Mouse (Mus musculus): ENCODE results near the gene Edn2. TPM values are rescaled to one million over a fixed set of nuclear protein-coding genes. Genes with fewer than 3 reads are reported as not detected.

Gene Edn2
- polyA plus RNA-seq, 2 experiments: 0.06 TPM

DNA sequence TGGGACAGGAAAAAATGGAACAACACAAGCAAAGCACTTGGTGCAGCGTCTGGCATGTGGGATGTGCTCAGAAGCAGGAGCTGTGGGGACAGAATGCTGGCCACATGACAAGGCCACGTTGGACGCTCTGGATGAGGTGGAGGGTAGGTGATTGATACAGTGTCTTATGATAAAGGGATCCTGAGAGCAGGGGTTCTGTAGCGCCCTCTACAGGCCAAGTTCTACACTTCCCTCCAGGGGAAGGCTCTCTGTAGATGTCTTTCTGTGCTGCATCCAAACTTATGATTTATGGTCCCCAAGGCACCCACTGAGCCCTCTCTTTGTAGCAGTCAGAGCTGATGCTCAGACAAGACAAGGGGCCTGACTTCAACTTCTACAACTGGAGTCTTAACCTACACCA is 8.4 kb upstream of the Edn2 start:
- Histone ChIP-seq H3K27ac (no peak overlapping the region), H3K9ac (replicated peaks) (no peak overlapping the region), H3K9me3 (ENCODE audit: control insufficient read depth, low read length) (no peaks in the 10 kb centered on the region), H3K4me1 (replicated peaks; ENCODE audit: control insufficient read depth in 2 of 2, insufficient read depth in 2 of 2, low read length in 1 of 2) (no peaks in the 10 kb centered on the region), H3K27me3 (ENCODE audit: control insufficient read depth, insufficient read depth, low read length) (no peaks in the 10 kb centered on the region; the same call in none of the 2 replicates), H3K4me2 (ENCODE audit: low read depth) (no peak overlapping the region), H3K36me3 (replicated peaks; ENCODE audit: control insufficient read depth, insufficient read depth, low read depth) (no peaks in the 10 kb centered on the region), H3K4me3 (ENCODE audit: insufficient read depth in 1 of 2, low read depth in 2 of 2, low read length in 2 of 2) (no peak overlapping the region)
- DNase-seq (ENCODE audit: low read depth in 3 of 3, low spot score in 3 of 3) (no peak), ATAC-seq (ENCODE audit: insufficient read depth) (no peak)
- TF ChIP-seq EP300 (IDR thresholded peaks at IDR 0.05; ENCODE audit: low read depth) (no peak), CTCF (IDR thresholded peaks at IDR 0.05; ENCODE audit: low read depth) (peak; percentile 56)
- WGBS (ENCODE audit: insufficient replicate concordance): 42% methylated on average over 4 of the region's 4 CpGs

DNA sequence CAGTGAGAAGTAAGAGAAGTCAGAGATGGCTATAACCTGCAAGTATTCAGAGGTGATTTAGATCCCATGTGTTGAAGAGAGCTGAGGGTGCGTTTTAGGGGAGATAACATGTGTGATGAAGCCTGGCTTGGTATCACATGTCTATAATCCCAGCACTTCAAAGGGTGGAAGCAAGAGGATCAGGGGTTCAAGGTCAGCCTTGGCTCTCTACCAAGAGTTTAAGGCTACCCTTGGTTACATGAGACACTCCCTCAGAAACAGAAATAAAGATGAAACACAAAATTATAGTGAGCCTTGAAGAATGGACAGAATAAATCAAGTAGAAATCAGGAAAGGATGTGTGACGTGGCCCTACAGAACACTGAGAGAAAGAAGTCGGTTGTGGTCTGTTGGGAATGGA is 7.3 kb upstream of the Edn2 start:
- ATAC-seq (ENCODE audit: insufficient read depth) (no peak), DNase-seq (ENCODE audit: low read depth in 3 of 3, low spot score in 3 of 3) (no peak)
- H3K9me3 ChIP-seq (ENCODE audit: control insufficient read depth, low read length): no peaks in the 10 kb centered on the region
- TF ChIP-seq EP300 (IDR thresholded peaks at IDR 0.05; ENCODE audit: low read depth) (no peak), CTCF (IDR thresholded peaks at IDR 0.05; ENCODE audit: low read depth) (no peak)
- no peak overlapping the region for H3K4me2 ChIP-seq (ENCODE audit: low read depth)
- H3K36me3 ChIP-seq (replicated peaks; ENCODE audit: control insufficient read depth, insufficient read depth, low read depth): no peaks in the 10 kb centered on the region
- no peak overlapping the region for H3K9ac ChIP-seq (replicated peaks)
- H3K27me3 ChIP-seq (ENCODE audit: control insufficient read depth, insufficient read depth, low read length): no peaks in the 10 kb centered on the region; the same call in none of the 2 replicates
- H3K4me3 ChIP-seq (ENCODE audit: insufficient read depth in 1 of 2, low read depth in 2 of 2, low read length in 2 of 2): no peak overlapping the region
- H3K4me1 ChIP-seq (replicated peaks; ENCODE audit: control insufficient read depth in 2 of 2, insufficient read depth in 2 of 2, low read length in 1 of 2): no peaks in the 10 kb centered on the region
- no peak overlapping the region for H3K27ac ChIP-seq
- 65% methylated on average over 3 of the region's 3 CpGs for WGBS (ENCODE audit: insufficient replicate concordance)

DNA sequence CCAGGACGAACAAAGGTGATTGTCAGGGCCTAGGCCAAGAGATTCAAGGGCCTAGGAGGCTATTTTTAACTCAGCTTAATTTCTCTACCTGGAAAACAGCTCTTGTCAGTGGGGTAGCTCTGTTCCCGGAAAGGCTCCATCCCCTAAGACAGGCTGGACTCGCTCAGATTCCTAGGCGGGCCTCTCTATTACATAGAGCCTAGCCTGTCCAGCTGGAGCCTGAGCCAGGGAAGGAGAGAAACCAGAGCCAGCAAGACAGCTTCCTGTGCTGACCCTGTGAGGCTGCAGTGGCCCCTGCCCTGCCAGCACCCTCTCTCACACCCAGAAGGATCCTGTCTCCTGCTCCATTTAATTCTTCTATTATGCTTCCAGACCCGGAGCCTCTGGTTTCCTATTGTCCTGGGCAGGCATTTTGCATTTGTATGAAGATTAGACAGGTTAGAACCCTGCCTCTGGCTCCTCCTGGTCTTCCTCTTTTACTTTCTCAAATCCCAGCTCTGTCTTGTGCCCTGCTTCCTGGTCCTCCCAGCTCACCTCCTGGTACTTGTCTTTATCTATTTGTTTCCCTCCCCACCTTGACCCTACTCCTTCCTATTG is 2.2 kb upstream of the Edn2 start:
- TF ChIP-seq EP300 (IDR thresholded peaks at IDR 0.05; ENCODE audit: low read depth): no peak
- no peak for TF ChIP-seq CTCF (IDR thresholded peaks at IDR 0.05; ENCODE audit: low read depth)
- DNase-seq (ENCODE audit: low read depth in 3 of 3, low spot score in 3 of 3): no peak
- 38% methylated on average over 5 of the region's 5 CpGs for WGBS (ENCODE audit: insufficient replicate concordance)
- no peak overlapping the region for H3K27ac ChIP-seq
- no peak for ATAC-seq (ENCODE audit: insufficient read depth)
- no peak overlapping the region for H3K9ac ChIP-seq (replicated peaks)
- no peaks in the 10 kb centered on the region for H3K36me3 ChIP-seq (replicated peaks; ENCODE audit: control insufficient read depth, insufficient read depth, low read depth)
- H3K9me3 ChIP-seq (ENCODE audit: control insufficient read depth, low read length): no peaks in the 10 kb centered on the region
- H3K27me3 ChIP-seq (ENCODE audit: control insufficient read depth, insufficient read depth, low read length): no peaks in the 10 kb centered on the region
- H3K4me2 ChIP-seq (ENCODE audit: low read depth): no peak overlapping the region
- H3K4me3 ChIP-seq (ENCODE audit: insufficient read depth in 1 of 2, low read depth in 2 of 2, low read length in 2 of 2): no peak overlapping the region
- H3K4me1 ChIP-seq (replicated peaks; ENCODE audit: control insufficient read depth in 2 of 2, insufficient read depth in 2 of 2, low read length in 1 of 2): no peaks in the 10 kb centered on the region

DNA sequence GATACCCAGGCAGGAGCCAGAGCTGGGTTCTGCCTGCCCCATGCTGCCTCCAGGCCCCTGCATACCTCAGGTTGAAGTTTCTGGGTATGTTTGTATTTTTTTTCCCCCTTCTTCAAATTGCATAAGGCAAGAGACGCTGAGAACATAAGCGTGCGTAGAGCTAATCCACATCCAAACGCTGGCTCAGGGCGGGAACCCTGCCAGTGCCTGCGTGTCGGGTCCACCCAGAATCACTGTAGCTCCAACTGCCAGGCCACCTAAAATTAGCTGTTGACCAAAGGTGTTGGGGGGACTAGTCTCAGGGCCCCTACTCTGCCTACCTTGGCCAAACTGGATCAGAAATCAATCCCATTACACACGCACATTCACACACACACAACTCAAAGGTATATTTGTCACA is 1.6 kb downstream of the Edn2 start:
- Histone ChIP-seq H3K27ac (no peak overlapping the region), H3K9ac (replicated peaks) (no peak overlapping the region), H3K27me3 (ENCODE audit: control insufficient read depth, insufficient read depth, low read length) (no peaks in the 10 kb centered on the region), H3K36me3 (replicated peaks; ENCODE audit: control insufficient read depth, insufficient read depth, low read depth) (no peaks in the 10 kb centered on the region), H3K9me3 (ENCODE audit: control insufficient read depth, low read length) (no peaks in the 10 kb centered on the region), H3K4me3 (ENCODE audit: insufficient read depth in 1 of 2, low read depth in 2 of 2, low read length in 2 of 2) (no peak overlapping the region), H3K4me1 (replicated peaks; ENCODE audit: control insufficient read depth in 2 of 2, insufficient read depth in 2 of 2, low read length in 1 of 2) (no peaks in the 10 kb centered on the region), H3K4me2 (ENCODE audit: low read depth) (no peak overlapping the region)
- DNase-seq (ENCODE audit: low read depth in 3 of 3, low spot score in 3 of 3) (no peak), ATAC-seq (ENCODE audit: insufficient read depth) (no peak)
- TF ChIP-seq EP300 (IDR thresholded peaks at IDR 0.05; ENCODE audit: low read depth): no peak
- no peak for TF ChIP-seq CTCF (IDR thresholded peaks at IDR 0.05; ENCODE audit: low read depth)
- WGBS (ENCODE audit: insufficient replicate concordance): 61% methylated on average over 8 of the region's 8 CpGs

DNA sequence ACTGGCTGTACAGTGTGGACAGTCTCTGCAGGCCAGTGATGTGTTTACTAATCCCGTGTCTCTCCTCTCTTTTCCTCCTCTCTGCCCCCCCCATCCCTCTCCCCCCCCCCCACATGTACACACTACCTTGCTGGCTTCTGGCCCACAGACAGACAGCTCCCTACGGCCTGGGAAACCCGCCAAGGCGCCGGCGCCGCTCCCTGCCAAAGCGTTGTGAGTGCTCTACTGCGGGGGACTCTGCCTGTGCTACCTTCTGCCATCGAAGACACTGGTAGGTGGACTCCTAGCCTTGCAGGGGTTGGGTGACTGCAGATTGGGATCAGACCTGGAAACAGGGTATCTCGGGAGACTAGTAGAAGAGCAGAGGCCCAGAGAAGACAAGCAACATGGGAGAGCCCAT is 2.2 kb downstream of the Edn2 start:
- H3K4me2 ChIP-seq (ENCODE audit: low read depth): no peak overlapping the region
- TF ChIP-seq CTCF (IDR thresholded peaks at IDR 0.05; ENCODE audit: low read depth) (no peak), EP300 (IDR thresholded peaks at IDR 0.05; ENCODE audit: low read depth) (no peak)
- H3K9ac ChIP-seq (replicated peaks): no peak overlapping the region
- DNase-seq (ENCODE audit: low read depth in 3 of 3, low spot score in 3 of 3) (no peak), ATAC-seq (ENCODE audit: insufficient read depth) (no peak)
- no peak overlapping the region for H3K4me3 ChIP-seq (ENCODE audit: insufficient read depth in 1 of 2, low read depth in 2 of 2, low read length in 2 of 2)
- H3K27me3 ChIP-seq (ENCODE audit: control insufficient read depth, insufficient read depth, low read length): no peaks in the 10 kb centered on the region
- 58% methylated on average over 11 of the region's 11 CpGs for WGBS (ENCODE audit: insufficient replicate concordance)
- H3K36me3 ChIP-seq (replicated peaks; ENCODE audit: control insufficient read depth, insufficient read depth, low read depth): no peaks in the 10 kb centered on the region
- no peaks in the 10 kb centered on the region for H3K4me1 ChIP-seq (replicated peaks; ENCODE audit: control insufficient read depth in 2 of 2, insufficient read depth in 2 of 2, low read length in 1 of 2)
- no peak overlapping the region for H3K27ac ChIP-seq
- no peaks in the 10 kb centered on the region for H3K9me3 ChIP-seq (ENCODE audit: control insufficient read depth, low read length)

Measured in liver, embryonic 14.5 days (tissue).